In the genomic region with DNA sequence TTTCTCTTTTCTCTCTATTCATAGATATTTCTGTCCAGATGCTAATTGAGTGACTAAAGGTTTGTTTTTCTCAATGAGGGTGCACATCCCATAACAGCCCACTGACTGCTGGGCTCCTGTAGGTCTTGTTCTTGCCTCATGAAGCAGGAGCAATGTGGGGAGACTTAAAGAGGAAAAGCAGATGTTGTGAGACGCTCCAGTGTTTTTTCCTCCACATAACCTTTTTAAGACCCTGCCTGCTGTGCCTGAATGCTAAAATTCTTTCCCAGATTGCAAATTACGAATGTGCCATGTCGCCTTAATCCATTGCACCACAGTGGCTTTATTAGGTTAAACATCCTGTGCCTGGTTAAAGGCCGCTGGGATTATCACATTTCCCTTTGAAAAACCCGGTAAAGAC, we compare ENCODE assay signal across 22 mouse cellular contexts.
DNase-seq lines count a peak whose midpoint lies in the region; ATAC-seq lines count a peak whose summit lies in the region.
"Had no signal": no experiment of that assay in that cellular context is flagged by ENCODE, and none has a peak within 500 bp of the region (broad histone marks: within the 10 kb centered on the region; RNA-seq: fewer than 3 reads in every experiment).

No protein-coding gene starts in this region.

- H3K4me2 ChIP-seq in forebrain, embryonic 16.5 days (ENCODE audit: low read length): no peak overlapping the region
- peak overlapping the region; percentile 36 for H3K4me2 ChIP-seq in limb, embryonic 12.5 days
- H3K4me2 ChIP-seq: forebrain, embryonic 15.5 days; intestine, embryonic 15.5 days; liver, embryonic 11.5 days; lung, embryonic 14.5 days; neural tube, embryonic 12.5 days had no signal

- no peak for DNase-seq in forebrain, embryonic 10.5 days (ENCODE audit: extremely low spot score, low spot score)
- peak; percentile 19 for DNase-seq in MN1 (ENCODE audit: low spot score)
- DNase-seq in embryo, embryonic 9.5 days (ENCODE audit: extremely low spot score): peak; percentile 19
- DNase-seq: adrenal gland, postnatal 10 days; cerebellum, adult 18-20 months; cerebellum, postnatal 36 days; heart, adult 18-20 months; layer of hippocampus, adult 9-11 months; lung, embryonic 14.5 days; lung, postnatal 4 days; right cerebral cortex, postnatal 25 days; thymus, postnatal 25 days had no signal

- WGBS in forebrain, embryonic 10.5 days: 4% methylated on average over 5 of the region's 5 CpGs
- WGBS in forebrain, embryonic 16.5 days: 4% methylated on average over 5 of the region's 5 CpGs
- 2% methylated on average over 5 of the region's 5 CpGs for WGBS in limb, embryonic 12.5 days

- H3K36me3 ChIP-seq in forebrain, embryonic 10.5 days (replicated peaks): no peaks in the 10 kb centered on the region
- H3K36me3 ChIP-seq in forebrain, embryonic 16.5 days (ENCODE audit: control insufficient read depth, insufficient read depth): no peaks in the 10 kb centered on the region
- H3K36me3 ChIP-seq in limb, embryonic 12.5 days: no peaks in the 10 kb centered on the region
- H3K36me3 ChIP-seq: forebrain, embryonic 15.5 days; intestine, embryonic 15.5 days; neural tube, embryonic 12.5 days had no signal

- H3K4me3 ChIP-seq in forebrain, embryonic 10.5 days: peak overlapping the region; percentile 19; the same call in 1 of the 2 replicates
- no peak overlapping the region for H3K4me3 ChIP-seq in forebrain, embryonic 16.5 days (replicated peaks; ENCODE audit: low read length)
- H3K4me3 ChIP-seq in limb, embryonic 12.5 days (replicated peaks): no peak overlapping the region
- H3K4me3 ChIP-seq: erythroblast, embryonic 14.5 days; forebrain, embryonic 15.5 days; intestine, embryonic 15.5 days; neural tube, embryonic 12.5 days had no signal

- peaks cover 14% of the 10 kb centered on the region; the same call in 1 of the 2 replicates for H3K27me3 ChIP-seq in forebrain, embryonic 10.5 days (ENCODE audit: poor library complexity, severe bottlenecking)
- no peaks in the 10 kb centered on the region for H3K27me3 ChIP-seq in forebrain, embryonic 16.5 days (replicated peaks; ENCODE audit: control insufficient read depth, insufficient read depth, low read length)
- no peaks in the 10 kb centered on the region for H3K27me3 ChIP-seq in limb, embryonic 12.5 days
- H3K27me3 ChIP-seq: forebrain, embryonic 15.5 days; intestine, embryonic 15.5 days; neural tube, embryonic 12.5 days had no signal

- H3K9me3 ChIP-seq in forebrain, embryonic 10.5 days: no peaks in the 10 kb centered on the region
- no peaks in the 10 kb centered on the region for H3K9me3 ChIP-seq in forebrain, embryonic 16.5 days (ENCODE audit: control insufficient read depth, low read length)
- H3K9me3 ChIP-seq in limb, embryonic 12.5 days: 0 out of 2 replicates have a peak, but pooled peaks cover 4% of the 10 kb centered on the region
- H3K9me3 ChIP-seq: forebrain, embryonic 15.5 days; intestine, embryonic 15.5 days had no signal

- no peak overlapping the region for H3K27ac ChIP-seq in forebrain, embryonic 10.5 days
- no peak overlapping the region for H3K27ac ChIP-seq in forebrain, embryonic 16.5 days (ENCODE audit: low read length)
- H3K27ac ChIP-seq in limb, embryonic 12.5 days: peak overlapping the region; percentile 23; the same call in 1 of the 2 replicates
- H3K27ac ChIP-seq: forebrain, embryonic 15.5 days; intestine, embryonic 15.5 days; neural tube, embryonic 12.5 days had no signal

- peaks cover 22% of the 10 kb centered on the region for H3K4me1 ChIP-seq in forebrain, embryonic 10.5 days
- no peaks in the 10 kb centered on the region for H3K4me1 ChIP-seq in forebrain, embryonic 16.5 days (replicated peaks; ENCODE audit: control insufficient read depth, insufficient read depth, low read length)
- H3K4me1 ChIP-seq in limb, embryonic 12.5 days (replicated peaks): peaks cover 39% of the 10 kb centered on the region
- H3K4me1 ChIP-seq: forebrain, embryonic 15.5 days; intestine, embryonic 15.5 days had no signal

- no peak overlapping the region for H3K9ac ChIP-seq in forebrain, embryonic 16.5 days (replicated peaks; ENCODE audit: low read depth, low read length)
- no peak overlapping the region for H3K9ac ChIP-seq in limb, embryonic 12.5 days (replicated peaks)
- H3K9ac ChIP-seq: forebrain, embryonic 15.5 days; intestine, embryonic 15.5 days; lung, embryonic 14.5 days; neural tube, embryonic 12.5 days had no signal

- ATAC-seq in forebrain, embryonic 16.5 days: no peak
- ATAC-seq in limb, embryonic 12.5 days (ENCODE audit: insufficient number of reproducible peaks, insufficient read depth, low FRiP score, low TSS enrichment, low read depth): no peak
- ATAC-seq in inflammation-experienced regulatory T-cells, adult 6 months: no peak
- no peak for ATAC-seq in cerebellum, adult (ENCODE audit: insufficient number of reproducible peaks, low FRiP score, low TSS enrichment)
- ATAC-seq in megakaryocyte-erythroid progenitor cell, adult 5-6 weeks (replicated peaks; ENCODE audit: low FRiP score, low TSS enrichment, poor library complexity, severe bottlenecking): no peak
- ATAC-seq: forebrain, embryonic 15.5 days; intestine, embryonic 15.5 days had no signal
